Mouse (Mus musculus) small intestine, adult 2 months (tissue): ENCODE data around the gene Prmt3. TPM values are rescaled to one million over a fixed set of nuclear protein-coding genes. Genes with fewer than 3 reads are reported as not detected.

ENCODE experiments used
- H3K27ac ChIP-seq: fragments of 200-500 bp; 2 replicates; pipeline ENCODE4 v1.5.1; 2012; ENCODE audit warnings: low read depth, low read length, control low read depth, inconsistent platforms; ENCODE audit not compliant: insufficient read depth
- H3K27me3 ChIP-seq: fragments of 200-500 bp; 2 replicates; pipeline ENCODE4 v1.6.1; 2012; ENCODE audit warnings: mild to moderate bottlenecking, moderate library complexity, low read length, inconsistent platforms; ENCODE audit not compliant: control insufficient read depth, insufficient read depth
- H3K36me3 ChIP-seq: fragments of 200-500 bp; 2 replicates; pipeline ENCODE4 v1.6.1; 2012; ENCODE audit warnings: mild to moderate bottlenecking, low read length, control low read depth, inconsistent platforms; ENCODE audit not compliant: control insufficient read depth, insufficient read depth
- H3K4me1 ChIP-seq: fragments of 200-500 bp; 2 replicates; pipeline ENCODE4 v1.6.1; 2012; ENCODE audit warnings: low read length, inconsistent platforms, mixed read lengths; ENCODE audit not compliant: control insufficient read depth, insufficient read depth, insufficient read length
- H3K4me3 ChIP-seq: fragments of 200-500 bp; 2 replicates; pipeline ENCODE4 v1.5.1; 2012; ENCODE audit warnings: low read depth, mild to moderate bottlenecking, control low read depth, inconsistent platforms, low read length, moderate library complexity
- CTCF ChIP-seq: fragments of 200-500 bp; IDR thresholded peaks from 2 replicates; pipeline ENCODE4 v1.5.1; 2012; ENCODE audit warnings: low read depth, mild to moderate bottlenecking, control low read depth, inconsistent platforms, low read length, moderate library complexity, mixed read lengths; ENCODE audit not compliant: insufficient replicate concordance, insufficient read length; ENCODE audit errors: extremely low read depth
- POLR2A ChIP-seq: fragments of 200-500 bp; IDR thresholded peaks from 2 replicates; pipeline ENCODE4 v1.6.1; 2012; ENCODE audit warnings: low read depth, mild to moderate bottlenecking, control low read depth, inconsistent platforms, low read length, moderate library complexity
- WGBS: fragments of 180-500 bp; shearing (Covaris S2); methylation state at CpG from one replicate; pipeline ENCODE4 v1.1.7; 2018; 5-methylcytosine and 5-hydroxymethylcytosine counted together
- polyA plus RNA-seq: library from polyadenylated mRNA; depleted of rRNA; stranded (reverse); fragments of >200 nt; gene quantifications from 2 replicates; pipeline ENCODE4 v1.2.3, GENCODE M21; 2012; rRNA removed

The Prmt3 gene
- polyA plus RNA-seq: 11.6 and 14.5 TPM in 2 replicates

DNA sequence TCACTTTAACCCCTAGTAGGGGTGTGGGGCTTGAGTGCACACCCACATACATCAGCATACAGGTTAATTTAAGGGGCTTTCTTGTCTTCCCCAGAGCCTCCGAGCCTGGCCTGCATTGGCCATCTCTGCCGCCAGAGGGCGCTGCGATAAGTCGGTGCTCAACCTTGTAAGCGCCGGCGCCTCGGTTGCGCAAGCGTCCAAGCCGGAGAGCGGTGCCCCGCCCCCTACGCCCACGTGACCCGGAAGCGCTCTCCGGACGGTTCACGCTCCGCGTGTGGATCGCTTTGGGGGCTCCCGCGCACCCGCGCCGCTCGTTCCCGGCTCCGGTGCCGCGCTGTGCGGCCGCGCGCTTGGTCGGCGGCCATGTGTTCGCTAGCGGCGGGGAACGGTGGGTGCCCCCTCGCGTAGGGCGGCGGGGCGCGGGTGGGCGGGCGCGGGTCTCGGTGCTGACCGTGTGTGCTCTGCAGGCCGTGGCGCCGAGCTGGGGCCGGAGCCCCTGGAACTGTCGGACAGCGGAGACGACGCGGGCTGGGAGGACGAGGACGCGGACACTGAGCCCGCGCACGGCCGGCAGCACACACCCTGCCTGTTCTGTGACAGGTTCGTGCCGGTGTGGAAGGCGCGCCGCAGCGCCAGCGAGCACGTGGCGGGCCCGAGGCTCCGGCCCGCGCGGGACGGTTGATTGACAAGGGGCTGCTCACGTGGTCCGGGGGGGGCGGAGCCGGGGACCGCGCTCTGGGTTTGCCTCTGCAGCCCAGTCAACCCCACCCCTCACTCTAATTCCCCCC lies at the start of gene Prmt3:
Gene Prmt3, plus strand, starts transcription at position 233 of the 788 bp plus-strand sequence.
- Histone ChIP-seq H3K4me1 (no peaks in the 10 kb centered on the region; the same call in 1 of the 2 replicates), H3K36me3 (peaks cover 16% of the 10 kb centered on the region), H3K27me3 (no peaks in the 10 kb centered on the region), H3K4me3 (peak within 1 kb of the TSS; percentile 90), H3K27ac (no peak within 1 kb of the TSS)
- TF ChIP-seq CTCF (peak; percentile 97), POLR2A (0 out of 2 replicates have a peak, but pooled peaks have one; percentile 33)
- WGBS: under 1% methylated on average over 92 of the region's 92 CpGs

DNA sequence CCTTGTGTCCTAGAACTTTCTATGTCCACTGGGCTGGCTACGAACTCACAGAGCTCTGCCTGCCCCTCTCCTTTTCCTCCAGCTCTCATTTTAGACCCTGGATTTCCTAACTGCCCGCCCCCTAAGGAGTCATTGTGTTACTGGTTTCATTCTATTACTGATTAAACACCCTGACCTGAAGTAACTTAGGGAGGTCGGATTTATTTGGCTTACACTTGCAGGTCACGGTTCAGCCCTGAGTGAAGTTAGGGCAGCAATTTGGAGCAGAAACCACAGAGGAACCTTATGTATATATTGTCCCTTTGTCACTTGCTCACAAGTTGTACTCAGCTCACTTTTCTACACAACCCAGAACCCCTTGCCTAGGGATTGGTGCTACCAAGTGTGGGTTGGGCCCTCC lies 43.8 kb upstream of the Prmt3 start:
- TF ChIP-seq POLR2A (no peak), CTCF (no peak)
- 32% methylated on average over 4 of the region's 4 CpGs for WGBS
- Histone ChIP-seq H3K4me1 (no peaks in the 10 kb centered on the region), H3K36me3 (no peaks in the 10 kb centered on the region), H3K27me3 (no peaks in the 10 kb centered on the region), H3K4me3 (no peak overlapping the region), H3K27ac (no peak overlapping the region)

DNA sequence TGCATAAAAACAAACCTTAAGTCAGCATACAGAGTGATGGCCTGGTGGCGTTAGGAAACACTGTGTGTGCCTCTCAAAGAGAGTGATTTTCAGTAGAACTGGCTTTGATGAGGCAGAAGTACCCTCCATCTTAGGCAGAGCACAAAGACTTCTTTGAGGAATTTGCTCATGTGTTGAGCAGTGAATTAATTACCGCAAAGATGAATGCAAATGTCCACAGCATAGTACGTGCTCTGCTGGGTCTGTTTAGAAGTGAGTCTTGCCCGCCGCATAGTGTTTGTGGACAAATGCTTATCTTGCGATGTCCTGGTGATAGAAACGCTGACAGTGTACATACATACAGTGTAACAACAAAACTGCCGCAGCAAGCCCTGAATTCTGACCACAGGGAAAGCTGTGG lies 38.7 kb upstream of the Prmt3 start:
- no peaks in the 10 kb centered on the region for H3K27me3 ChIP-seq
- WGBS: 50% methylated on average over 8 of the region's 8 CpGs
- no peak overlapping the region for H3K27ac ChIP-seq
- H3K4me3 ChIP-seq: no peak overlapping the region
- H3K36me3 ChIP-seq: no peaks in the 10 kb centered on the region
- TF ChIP-seq CTCF (no peak), POLR2A (no peak)
- H3K4me1 ChIP-seq: no peaks in the 10 kb centered on the region

DNA sequence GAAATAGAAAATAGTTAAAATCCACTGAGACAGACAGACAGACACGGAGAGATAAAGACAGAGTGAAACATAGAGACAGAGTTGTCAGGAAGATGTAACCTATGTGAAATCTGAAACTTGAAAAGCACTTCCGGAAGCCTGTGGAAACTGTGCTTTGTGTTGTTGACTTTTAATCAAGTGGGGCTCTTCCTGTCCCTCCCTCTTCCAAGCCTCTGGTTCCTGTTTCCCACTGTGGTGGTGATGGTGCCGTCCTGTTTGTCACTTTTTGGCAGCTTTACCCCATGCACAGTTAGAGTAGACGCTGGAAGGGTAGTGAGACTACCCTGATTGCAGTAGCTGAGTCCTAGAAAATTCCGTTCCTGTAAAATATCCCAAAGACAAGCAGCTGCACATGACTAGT lies 36.7 kb upstream of the Prmt3 start:
- H3K4me1 ChIP-seq: no peaks in the 10 kb centered on the region
- 51% methylated on average over 5 of the region's 5 CpGs for WGBS
- H3K4me3 ChIP-seq: no peak overlapping the region
- no peak overlapping the region for H3K27ac ChIP-seq
- H3K36me3 ChIP-seq: no peaks in the 10 kb centered on the region
- no peaks in the 10 kb centered on the region for H3K27me3 ChIP-seq
- TF ChIP-seq CTCF: no peak
- TF ChIP-seq POLR2A: no peak

DNA sequence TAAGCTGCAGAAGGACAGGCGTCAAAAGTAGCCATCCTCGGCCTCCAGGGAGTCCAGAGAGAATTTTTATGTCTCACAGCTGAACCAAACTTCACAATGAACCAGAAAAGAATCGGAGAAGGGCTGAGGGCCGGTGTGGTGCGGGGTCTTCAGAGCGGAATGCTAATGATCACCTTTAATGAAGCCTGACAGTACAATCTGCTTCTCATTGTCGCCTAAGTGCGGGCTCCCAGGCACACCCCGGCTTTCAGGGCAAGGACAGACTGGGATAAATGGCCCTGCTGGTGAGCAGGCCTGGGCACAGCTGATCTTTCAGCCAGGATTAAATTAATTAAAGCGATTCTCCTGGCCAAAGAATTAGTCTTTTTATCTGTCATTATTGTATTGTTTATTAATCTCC lies 36.2 kb upstream of the Prmt3 start:
- H3K27me3 ChIP-seq: no peaks in the 10 kb centered on the region
- no peak overlapping the region for H3K4me3 ChIP-seq
- no peaks in the 10 kb centered on the region for H3K4me1 ChIP-seq
- no peaks in the 10 kb centered on the region for H3K36me3 ChIP-seq
- H3K27ac ChIP-seq: no peak overlapping the region
- WGBS: 72% methylated on average over 10 of the region's 10 CpGs
- no peak for TF ChIP-seq POLR2A
- no peak for TF ChIP-seq CTCF

DNA sequence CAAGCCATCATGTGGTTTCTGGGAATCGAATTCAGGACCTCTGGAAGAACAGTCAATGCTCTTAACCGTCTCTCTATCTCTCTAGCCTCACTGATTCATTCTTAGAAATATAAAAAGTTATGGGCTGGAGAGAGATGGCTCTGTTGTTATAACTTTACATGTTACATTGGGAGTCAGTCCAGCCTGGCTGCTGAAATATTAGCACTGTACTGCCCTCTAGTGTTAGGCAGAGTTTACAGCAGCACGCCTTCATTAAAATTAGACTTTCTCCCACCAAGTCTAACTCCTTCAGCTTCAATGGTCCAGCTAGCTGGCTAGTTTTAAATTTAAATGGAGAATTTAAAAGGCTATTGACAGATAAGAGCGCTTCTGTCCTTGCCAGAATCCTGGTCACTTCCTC lies 27.0 kb upstream of the Prmt3 start:
- no peak overlapping the region for H3K4me3 ChIP-seq
- no peak overlapping the region for H3K27ac ChIP-seq
- WGBS: 7% methylated on average over 4 of the region's 4 CpGs
- H3K27me3 ChIP-seq: no peaks in the 10 kb centered on the region; the same call in 1 of the 2 replicates
- H3K4me1 ChIP-seq: peaks cover 2% of the 10 kb centered on the region; the same call in 1 of the 2 replicates
- TF ChIP-seq CTCF (no peak), POLR2A (no peak)
- H3K36me3 ChIP-seq: no peaks in the 10 kb centered on the region

DNA sequence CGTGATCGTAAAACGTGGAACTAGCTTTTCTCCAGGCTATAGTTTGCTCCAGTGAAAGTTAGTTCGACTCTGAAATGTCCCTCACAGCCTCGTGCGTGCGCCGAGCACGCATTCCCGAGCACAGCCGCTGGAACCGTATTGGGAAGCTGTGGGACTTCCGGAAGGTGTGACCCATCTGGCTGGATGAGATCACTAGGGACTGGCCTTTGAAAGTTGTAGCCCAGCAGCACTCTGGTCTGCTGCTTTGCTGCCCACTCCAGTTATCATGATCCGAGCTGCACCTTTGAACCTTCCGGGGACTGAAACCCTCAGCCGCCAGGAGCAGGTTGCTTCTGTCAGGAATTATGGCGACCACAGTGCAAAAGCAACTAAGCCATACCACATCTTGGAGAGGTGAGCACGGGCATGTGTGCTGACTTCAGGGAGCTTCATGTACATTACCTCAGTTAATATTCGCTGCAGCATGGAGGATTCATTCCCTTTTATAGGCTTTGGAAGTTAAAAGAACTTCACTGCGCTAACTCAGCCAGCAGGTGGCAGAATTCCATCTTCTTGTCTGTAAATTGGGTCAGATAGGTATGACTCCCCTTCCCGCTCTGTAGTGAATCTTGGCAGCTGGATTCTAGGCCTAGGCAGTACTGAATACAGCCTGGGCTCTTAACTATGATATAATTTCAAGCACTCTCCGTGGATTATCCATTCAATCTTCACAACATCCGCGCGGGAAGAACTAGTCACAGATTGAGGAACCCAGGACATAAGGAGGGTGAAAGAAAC lies 25.2 kb upstream of the Prmt3 start:
- no peaks in the 10 kb centered on the region; the same call in 1 of the 2 replicates for H3K27me3 ChIP-seq
- H3K36me3 ChIP-seq: no peaks in the 10 kb centered on the region
- TF ChIP-seq POLR2A (no peak), CTCF (peak; percentile 38; the same call in 1 of the 2 replicates)
- H3K4me3 ChIP-seq: peak overlapping the region; percentile 16
- no peak overlapping the region for H3K27ac ChIP-seq
- peaks cover 2% of the 10 kb centered on the region; the same call in 1 of the 2 replicates for H3K4me1 ChIP-seq
- WGBS: 24% methylated on average over 25 of the region's 25 CpGs
